Mouse (Mus musculus) urinary bladder, postnatal 4 days (tissue): ENCODE measurements around the gene Trp53inp2.

ENCODE experiments used
- DNase-seq, 2 experiments: peaks; one replicate each; pipeline ENCODE4 v3.0.0; 2021 to 2022; ENCODE audit warnings: low spot score in 2 of 2

Trp53inp2 gene

GRCm38 (mm10) chr2:155380261-155381059, at the start of gene Trp53inp2:
TSS of gene Trp53inp2 (plus strand) at chr2:155381059.
- no peak for DNase-seq

GRCm38 (mm10) chr2:155331351-155331750, 49.5 kb upstream of the Trp53inp2 start:
- no peak for DNase-seq

GRCm38 (mm10) chr2:155333421-155333820, 47.4 kb upstream of the Trp53inp2 start:
- no peak for DNase-seq

GRCm38 (mm10) chr2:155335231-155335630, 45.6 kb upstream of the Trp53inp2 start:
- DNase-seq: no peak

- DNase-seq: no peak
Measured at GRCm38 (mm10) chr2:155336254-155336653, 44.6 kb upstream of the Trp53inp2 start.

- DNase-seq: no peak
Measured at GRCm38 (mm10) chr2:155340166-155340565, 40.7 kb upstream of the Trp53inp2 start.

- DNase-seq: no peak
Measured at GRCm38 (mm10) chr2:155346670-155347069, 34.2 kb upstream of the Trp53inp2 start.

GRCm38 (mm10) chr2:155354402-155354801, 26.5 kb upstream of the Trp53inp2 start:
- DNase-seq: no peak

- peak; percentile 87 to 91 for DNase-seq
Measured at GRCm38 (mm10) chr2:155356971-155357591, 23.8 kb upstream of the Trp53inp2 start, which contains the start of gene Pigu. TSS of gene Pigu (minus strand) at chr2:155357430.

GRCm38 (mm10) chr2:155357686-155358399, 23.0 kb upstream of the Trp53inp2 start:
- DNase-seq: no peak

- DNase-seq: no peak
Measured at GRCm38 (mm10) chr2:155367635-155368284, 13.1 kb upstream of the Trp53inp2 start.

- DNase-seq: no peak
Measured at GRCm38 (mm10) chr2:155369333-155369883, 11.5 kb upstream of the Trp53inp2 start.

GRCm38 (mm10) chr2:155372451-155372850, 8.4 kb upstream of the Trp53inp2 start:
- no peak for DNase-seq

GRCm38 (mm10) chr2:155373302-155373701, 7.6 kb upstream of the Trp53inp2 start:
- no peak for DNase-seq

GRCm38 (mm10) chr2:155373886-155374285, 7.0 kb upstream of the Trp53inp2 start:
- DNase-seq: no peak

- DNase-seq: no peak
Measured at GRCm38 (mm10) chr2:155374521-155374920, 6.3 kb upstream of the Trp53inp2 start.

- no peak for DNase-seq
Measured at GRCm38 (mm10) chr2:155376191-155376590, 4.7 kb upstream of the Trp53inp2 start.

GRCm38 (mm10) chr2:155381060-155381437, 190 bp downstream of the Trp53inp2 start:
- no peak for DNase-seq

- DNase-seq: peak; percentile 93 to 98
Measured at GRCm38 (mm10) chr2:155381643-155382331, 928 bp downstream of the Trp53inp2 start.

- DNase-seq: no peak
Measured at GRCm38 (mm10) chr2:155382332-155382700, 1.5 kb downstream of the Trp53inp2 start.

GRCm38 (mm10) chr2:155382791-155383438, 2.1 kb downstream of the Trp53inp2 start:
- no peak for DNase-seq
